Mouse (Mus musculus) heart, postnatal 36 days (tissue): Measurements from ENCODE around the gene Psmc1. TPM values are rescaled to one million over a fixed set of nuclear protein-coding genes. Genes with fewer than 3 reads are reported as not detected.

ENCODE experiments used
- DNase-seq, 2 experiments: peaks; one replicate each; pipeline ENCODE4 v3.0.0; 2021 to 2022
- intact Hi-C: fragments of 180-260 bp; cut with DNase I; formaldehyde crosslinking; loops from one replicate; pipeline ENCODE4 v1.15.1; 2025
- total RNA-seq, 2 experiments: library from RNA; stranded (reverse); gene quantifications; 2 replicates each; pipeline ENCODE4 v1.2.3; 2021

Psmc1 gene
- total RNA-seq, 2 experiments from 2014 or later = 129 to 147 TPM

GRCm38 (mm10) chr12:100166939-100167338 is 57.0 kb downstream of the Psmc1 start:
- DNase-seq = no peak
- intact Hi-C loops = loop anchor here (2.0 kb wide), 1 partner anchor 20 kb away; no protein-coding TSS in a partner anchor

- intact Hi-C loops = loop anchor here (2.0 kb wide), 1 partner anchor 19 kb away; no protein-coding TSS in a partner anchor
Measured at GRCm38 (mm10) chr12:100167502-100167901, 57.5 kb downstream of the Psmc1 start.

GRCm38 (mm10) chr12:100167931-100168871 is 58.2 kb downstream of the Psmc1 start:
- intact Hi-C loops = loop anchor here (2.0 kb wide), 1 partner anchor 19 kb away; no protein-coding TSS in a partner anchor
- peak; percentile 30 to 38 for DNase-seq

More at GRCm38 (mm10) chr12:100167502-100167901, 57.5 kb downstream of the Psmc1 start:
- DNase-seq = no peak

DNA sequence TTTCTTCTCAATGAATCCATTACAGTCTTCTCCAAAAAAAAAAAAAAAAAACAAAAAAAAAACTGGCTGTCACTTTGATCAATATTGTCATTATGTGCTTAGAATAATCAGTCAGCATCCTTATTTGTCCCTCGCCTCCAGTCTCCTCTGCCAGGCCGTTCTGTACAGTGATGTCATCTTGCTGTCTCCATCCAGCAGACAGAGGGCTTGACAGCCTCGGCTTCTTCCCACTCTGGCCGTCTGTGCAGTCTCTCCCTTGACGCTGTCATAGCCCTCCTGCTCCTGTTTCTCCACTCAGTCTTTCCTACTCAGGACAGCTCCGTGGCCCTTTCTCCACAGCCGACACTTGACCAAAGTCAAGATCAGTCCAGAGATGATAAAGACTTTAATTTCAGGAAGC is 62.5 kb downstream of the Psmc1 start:
- intact Hi-C loops = loop anchor here (10.0 kb wide), 1 partner anchor 672 kb away; no protein-coding TSS in a partner anchor
- no peak for DNase-seq

Other genes with a start within 250 kb of the Psmc1 start
- not detected for gene Efcab11, start 225.7 kb upstream of the Psmc1 start, total RNA-seq
- gene Tdp1, start 225.6 kb upstream of the Psmc1 start, total RNA-seq = 10 to 100 TPM in 1 of 2 experiments, 1 to 10 TPM in 1; 8.6 to 10.1 TPM
- gene Kcnk13, start 145.7 kb upstream of the Psmc1 start, total RNA-seq = under 1 TPM; 0.36 to 0.38 TPM
- 10 to 100 TPM; 10.4 to 11.5 TPM for gene Nrde2, start 49.5 kb downstream of the Psmc1 start, total RNA-seq
- gene Calm1, start 89.3 kb downstream of the Psmc1 start, total RNA-seq = 100 to 1,000 TPM; 223 to 265 TPM